Mouse (Mus musculus) frontal cortex, postnatal 14 days (tissue): ENCODE results near the gene Tnrc6c.

Experiments
- DNase-seq, 2 experiments: peaks; one replicate each; pipeline ENCODE4 v3.0.0; 2022; ENCODE audit warnings: low spot score in 2 of 2

The Tnrc6c gene

GRCm38 (mm10) chr11:117676649-117677048, 22.6 kb downstream of the Tnrc6c start:
- DNase-seq: no peak

- DNase-seq: no peak
Observed at GRCm38 (mm10) chr11:117677111-117677510, 23.0 kb downstream of the Tnrc6c start.

- DNase-seq: no peak
Observed at GRCm38 (mm10) chr11:117677594-117677993, 23.5 kb downstream of the Tnrc6c start.

- no peak for DNase-seq
Observed at GRCm38 (mm10) chr11:117678155-117678554, 24.1 kb downstream of the Tnrc6c start.

- DNase-seq: no peak
Observed at GRCm38 (mm10) chr11:117678740-117679139, 24.7 kb downstream of the Tnrc6c start.

- DNase-seq: no peak
Observed at GRCm38 (mm10) chr11:117684640-117685039, 30.6 kb downstream of the Tnrc6c start.

GRCm38 (mm10) chr11:117685461-117685860, 31.4 kb downstream of the Tnrc6c start:
- DNase-seq: no peak

GRCm38 (mm10) chr11:117686021-117686420, 31.9 kb downstream of the Tnrc6c start:
- no peak for DNase-seq

GRCm38 (mm10) chr11:117688603-117689002, 34.5 kb downstream of the Tnrc6c start:
- DNase-seq: no peak

GRCm38 (mm10) chr11:117691311-117691710, 37.2 kb downstream of the Tnrc6c start:
- DNase-seq: no peak

GRCm38 (mm10) chr11:117694050-117694449, 40.0 kb downstream of the Tnrc6c start:
- DNase-seq: no peak

GRCm38 (mm10) chr11:117696585-117696984, 42.5 kb downstream of the Tnrc6c start:
- no peak for DNase-seq

- no peak for DNase-seq
Observed at GRCm38 (mm10) chr11:117700871-117701270, 46.8 kb downstream of the Tnrc6c start.

- DNase-seq: no peak
Observed at GRCm38 (mm10) chr11:117706267-117706666, 52.2 kb downstream of the Tnrc6c start.

- DNase-seq: no peak
Observed at GRCm38 (mm10) chr11:117707238-117707637, 53.1 kb downstream of the Tnrc6c start.

- no peak for DNase-seq
Observed at GRCm38 (mm10) chr11:117709308-117709707, 55.2 kb downstream of the Tnrc6c start.

GRCm38 (mm10) chr11:117710815-117711294, 56.8 kb downstream of the Tnrc6c start:
- DNase-seq: no peak

GRCm38 (mm10) chr11:117712065-117712464, 58.0 kb downstream of the Tnrc6c start:
- DNase-seq: no peak

GRCm38 (mm10) chr11:117713375-117713774, 59.3 kb downstream of the Tnrc6c start:
- DNase-seq: no peak

GRCm38 (mm10) chr11:117718838-117719237, 64.7 kb downstream of the Tnrc6c start:
- DNase-seq: no peak

- DNase-seq: no peak
Observed at GRCm38 (mm10) chr11:117724604-117725301, 70.7 kb downstream of the Tnrc6c start.

- DNase-seq: no peak
Observed at GRCm38 (mm10) chr11:117727031-117727430, 72.9 kb downstream of the Tnrc6c start.

- no peak for DNase-seq
Observed at GRCm38 (mm10) chr11:117728245-117728644, 74.2 kb downstream of the Tnrc6c start.

- no peak for DNase-seq
Observed at GRCm38 (mm10) chr11:117728841-117729240, 74.8 kb downstream of the Tnrc6c start.
